ENCODE assay signal across 25 mouse cellular contexts in the genomic region with DNA sequence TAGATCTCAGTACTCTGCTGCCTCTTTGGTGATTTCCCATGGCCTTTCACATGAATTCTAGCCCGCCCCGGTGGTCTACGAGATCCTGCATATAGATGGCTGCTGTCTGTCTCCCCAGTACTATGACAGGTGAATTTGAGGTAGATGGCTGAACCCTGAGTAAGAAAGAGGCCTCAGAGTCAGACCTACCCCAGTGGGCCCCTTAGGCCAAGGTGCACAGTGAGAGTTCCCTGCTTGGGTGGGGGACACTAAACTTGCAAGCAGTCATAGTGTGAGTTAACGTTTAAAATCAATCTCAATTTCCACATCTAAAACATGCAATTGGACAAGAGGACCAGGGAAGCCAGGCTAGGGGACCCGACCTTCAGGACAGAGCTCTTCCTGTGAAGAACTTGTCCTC. TPM values are rescaled to one million over a fixed set of nuclear protein-coding genes. Genes with fewer than 3 reads are reported as not detected.
"Had no signal": no experiment of that assay in that cellular context is flagged by ENCODE, and none has a peak within 500 bp of the region (broad histone marks: within the 10 kb centered on the region; RNA-seq: fewer than 3 reads in every experiment).

No protein-coding gene starts in this region.

- H3K27me3 ChIP-seq: forebrain, embryonic 15.5 days; hindbrain, embryonic 13.5 days; hindbrain, embryonic 15.5 days; kidney, embryonic 15.5 days; limb, embryonic 12.5 days; liver, embryonic 13.5 days had no signal

- H3K4me2 ChIP-seq: forebrain, embryonic 15.5 days; heart, embryonic 12.5 days; hindbrain, embryonic 13.5 days; hindbrain, embryonic 15.5 days; kidney, embryonic 15.5 days; limb, embryonic 12.5 days had no signal

- H3K36me3 ChIP-seq: forebrain, embryonic 15.5 days; heart, embryonic 10.5 days; heart, embryonic 12.5 days; hindbrain, embryonic 13.5 days; hindbrain, embryonic 15.5 days; kidney, embryonic 15.5 days; limb, embryonic 10.5 days; limb, embryonic 12.5 days; liver, embryonic 13.5 days had no signal

- H3K27ac ChIP-seq: forebrain, embryonic 15.5 days; heart, embryonic 10.5 days; hindbrain, embryonic 13.5 days; hindbrain, embryonic 15.5 days; hindbrain, postnatal 0 days; layer of hippocampus, adult 2 months; left cerebral cortex, adult 2 months; limb, embryonic 10.5 days; limb, embryonic 12.5 days; liver, embryonic 13.5 days had no signal

- H3K9ac ChIP-seq: forebrain, embryonic 15.5 days; forebrain, postnatal 0 days; heart, embryonic 12.5 days; hindbrain, embryonic 13.5 days; hindbrain, embryonic 15.5 days; kidney, embryonic 15.5 days; limb, embryonic 12.5 days; liver, embryonic 13.5 days had no signal

- H3K9me3 ChIP-seq: forebrain, embryonic 15.5 days; heart, embryonic 10.5 days; heart, embryonic 12.5 days; hindbrain, embryonic 13.5 days; hindbrain, embryonic 15.5 days; kidney, embryonic 15.5 days; limb, embryonic 10.5 days; limb, embryonic 12.5 days; liver, embryonic 13.5 days had no signal

- H3K4me3 ChIP-seq: forebrain, embryonic 15.5 days; heart, embryonic 10.5 days; heart, embryonic 12.5 days; hindbrain, embryonic 13.5 days; hindbrain, embryonic 15.5 days; kidney, embryonic 15.5 days; layer of hippocampus, adult 2 months; left cerebral cortex, adult 2 months; limb, embryonic 10.5 days; limb, embryonic 12.5 days; liver, embryonic 13.5 days had no signal

- H3K4me1 ChIP-seq: forebrain, embryonic 15.5 days; heart, embryonic 10.5 days; heart, embryonic 12.5 days; hindbrain, embryonic 13.5 days; hindbrain, embryonic 15.5 days; kidney, embryonic 15.5 days; limb, embryonic 12.5 days had no signal

- ATAC-seq: forebrain, embryonic 15.5 days; forebrain, postnatal 0 days; hindbrain, postnatal 0 days had no signal

- DNase-seq: forebrain, postnatal 0 days; gastrocnemius, postnatal 14 days; gastrocnemius, postnatal 36 days; heart, adult 18-20 months; heart, postnatal 14 days; heart, postnatal 36 days; liver; liver, embryonic 13.5 days had no signal

RNA-seq across cellular contexts. Expression of gene Slc2a2, which starts 2.9 kb away (rescaled TPM):
- total RNA-seq: forebrain, postnatal 0 days; gastrocnemius, adult 8-10 months; gastrocnemius, postnatal 14 days; gastrocnemius, postnatal 36 days; heart, adult 18-20 months; heart, postnatal 36 days; hindbrain, postnatal 0 days; layer of hippocampus, adult 2 months; layer of hippocampus, postnatal 10 days; layer of hippocampus, postnatal 25 days; left cerebral cortex, adult 2 months; left cerebral cortex, postnatal 14 days; left cerebral cortex, postnatal 36 days had no signal
- polyA plus RNA-seq: forebrain, postnatal 0 days; heart, embryonic 14.5 days; limb, embryonic 10.5 days; limb, embryonic 12.5 days had no signal
